Mouse (Mus musculus) ES-Bruce4 (cell line): ENCODE results near the gene Nlk. TPM values are rescaled to one million over a fixed set of nuclear protein-coding genes. Genes with fewer than 3 reads are reported as not detected.
A peak's percentile ranks its signal among the peaks of the same experiment; 100 is the strongest.
"Not testable (repeated sequence)": the region's sequence is repeated elsewhere in the genome, so short reads cannot be mapped to it uniquely, and the experiment has no call there.

Source experiments
- H3K27ac ChIP-seq: 2 replicates; pipeline ENCODE4 v1.5.1; 2012; ENCODE audit warnings: low read length, inconsistent platforms; ENCODE audit not compliant: insufficient read depth
- H3K27me3 ChIP-seq: 2 replicates; pipeline ENCODE4 v1.6.1; 2012; ENCODE audit warnings: mild to moderate bottlenecking, low read length, inconsistent platforms; ENCODE audit not compliant: control insufficient read depth, poor library complexity, insufficient read depth, severe bottlenecking
- H3K36me3 ChIP-seq: 2 replicates; pipeline ENCODE4 v1.6.1; 2012; ENCODE audit warnings: inconsistent platforms, mild to moderate bottlenecking, low read length, moderate library complexity; ENCODE audit not compliant: control insufficient read depth, poor library complexity, insufficient read depth, severe bottlenecking
- H3K4me1 ChIP-seq: one replicate; pipeline ENCODE4 v1.8.1; 2011; ENCODE audit warnings: low read length; ENCODE audit not compliant: control insufficient read depth, insufficient read depth
- H3K4me3 ChIP-seq: 2 replicates; pipeline ENCODE4 v1.5.1; 2011; ENCODE audit warnings: low read depth, mild to moderate bottlenecking, low read length
- H3K9ac ChIP-seq: 2 replicates; pipeline ENCODE4 v1.6.1; 2012; ENCODE audit warnings: low read depth, mild to moderate bottlenecking, inconsistent platforms; ENCODE audit not compliant: poor library complexity, severe bottlenecking
- H3K9me3 ChIP-seq: replicated peaks from 2 replicates; pipeline ENCODE4 v1.6.1; 2012; ENCODE audit warnings: mild to moderate bottlenecking, low read length, inconsistent platforms; ENCODE audit not compliant: control insufficient read depth, poor library complexity, insufficient read depth, severe bottlenecking
- CTCF ChIP-seq: IDR thresholded peaks from one replicate; pipeline ENCODE4 v1.8.1; 2011; ENCODE audit warnings: low read depth, low read length
- EP300 ChIP-seq: IDR thresholded peaks from 2 replicates; pipeline ENCODE4 v1.6.1; 2011; ENCODE audit warnings: low read depth, low read length; ENCODE audit not compliant: insufficient read depth
- POLR2A ChIP-seq: IDR thresholded peaks from one replicate; pipeline ENCODE4 v1.8.1; 2011; ENCODE audit warnings: low read length; ENCODE audit not compliant: insufficient read depth
- polyA plus RNA-seq: library from polyadenylated mRNA; stranded (reverse); fragments of >200 nt; gene quantifications from 2 replicates; pipeline ENCODE4 v1.2.4, GENCODE M21; 2011; ENCODE audit warnings: low read depth; ENCODE audit not compliant: missing spikeins, insufficient read depth, insufficient read length

Nlk gene
- polyA plus RNA-seq, 1 experiment = 39.7 TPM

DNA sequence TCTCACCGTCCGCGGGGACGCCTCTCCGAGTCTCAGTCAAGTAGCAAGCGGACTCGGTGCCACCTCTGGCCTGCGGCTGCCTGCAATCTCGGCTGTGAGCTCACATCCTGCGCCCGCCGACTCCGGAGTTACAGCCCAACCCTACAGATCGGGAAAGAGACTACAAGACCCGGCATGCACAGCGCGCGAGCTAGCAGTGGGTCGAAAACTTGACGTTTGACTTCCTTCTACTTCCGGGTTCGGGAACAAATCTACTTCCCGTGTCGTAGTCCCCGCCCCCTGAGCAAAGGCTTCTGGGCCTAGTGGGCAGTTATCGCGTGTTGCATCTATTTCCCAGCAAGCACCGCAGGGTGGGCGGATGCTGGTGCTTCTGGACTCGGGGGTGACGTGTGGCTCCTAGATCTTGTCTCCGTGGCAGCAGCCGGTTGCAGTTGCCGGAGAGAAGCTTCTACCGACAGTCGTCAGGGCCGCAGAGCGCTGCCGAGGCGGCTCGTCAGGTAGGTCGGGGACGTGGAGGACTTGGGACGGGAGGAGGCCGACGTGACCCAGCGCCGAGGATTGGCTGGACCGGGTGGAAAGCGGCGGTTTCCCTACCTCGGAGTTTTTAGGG lies 161.0 kb downstream of the Nlk start, which contains the start of the genes Tnfaip1 and Ift20:
Tnfaip1 (minus strand) TSS at position 253 of the 610 bp plus-strand sequence.
Ift20 (plus strand) TSS at position 282 of the 610 bp plus-strand sequence.
- Histone ChIP-seq H3K27ac (peak within 1 kb of the TSS; percentile 42), H3K9me3 (no peaks in the 10 kb centered on the region), H3K36me3 (peaks cover 16% of the 10 kb centered on the region; the same call in 1 of the 2 replicates), H3K27me3 (no peaks in the 10 kb centered on the region), H3K4me1 (peaks cover 3% of the 10 kb centered on the region), H3K4me3 (peak within 1 kb of the TSS; percentile 91), H3K9ac (peak within 1 kb of the TSS; percentile 74)
- TF ChIP-seq EP300 (no peak), CTCF (no peak), POLR2A (peak; percentile 59)

DNA sequence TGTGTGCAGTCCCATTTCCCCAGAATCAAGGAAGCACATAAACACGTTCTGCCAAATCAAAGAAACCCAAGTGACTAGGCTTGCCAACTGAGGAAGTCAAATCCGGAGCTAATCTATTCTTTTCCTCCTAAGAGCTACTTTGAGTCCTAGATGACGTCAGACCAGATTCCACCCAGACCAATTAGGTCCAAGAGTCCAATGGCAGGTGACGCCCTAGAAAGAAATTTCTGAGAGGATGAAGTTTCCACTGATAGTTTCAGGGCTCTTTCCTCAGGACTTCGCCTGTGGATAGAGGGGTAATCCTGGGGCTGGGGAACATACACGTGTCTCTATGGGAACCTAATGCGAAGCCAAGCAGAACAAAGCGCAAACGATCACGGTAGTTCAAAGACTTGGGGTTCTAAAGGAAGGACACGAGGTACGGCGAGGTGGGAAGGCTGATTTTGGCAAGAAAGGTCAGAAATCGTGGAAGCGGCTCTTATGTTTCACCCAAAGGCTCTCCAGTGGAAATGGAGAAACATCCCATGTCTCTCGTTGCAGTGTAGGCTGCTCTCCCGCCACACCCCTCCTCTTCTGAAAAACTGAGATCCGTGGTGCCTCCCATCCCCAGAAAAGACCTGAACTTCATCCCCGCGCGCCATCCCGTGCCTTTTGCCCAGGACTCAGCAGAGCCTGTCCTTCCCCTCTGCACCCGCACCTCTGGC lies 161.6 kb downstream of the Nlk start:
- Histone ChIP-seq H3K9me3 (no peaks in the 10 kb centered on the region), H3K27me3 (no peaks in the 10 kb centered on the region), H3K4me3 (peak overlapping the region; percentile 91), H3K4me1 (peaks cover 3% of the 10 kb centered on the region), H3K9ac (peak overlapping the region; percentile 58), H3K27ac (peak overlapping the region; percentile 42), H3K36me3 (peaks cover 11% of the 10 kb centered on the region; the same call in 1 of the 2 replicates)
- no peak for TF ChIP-seq POLR2A

DNA sequence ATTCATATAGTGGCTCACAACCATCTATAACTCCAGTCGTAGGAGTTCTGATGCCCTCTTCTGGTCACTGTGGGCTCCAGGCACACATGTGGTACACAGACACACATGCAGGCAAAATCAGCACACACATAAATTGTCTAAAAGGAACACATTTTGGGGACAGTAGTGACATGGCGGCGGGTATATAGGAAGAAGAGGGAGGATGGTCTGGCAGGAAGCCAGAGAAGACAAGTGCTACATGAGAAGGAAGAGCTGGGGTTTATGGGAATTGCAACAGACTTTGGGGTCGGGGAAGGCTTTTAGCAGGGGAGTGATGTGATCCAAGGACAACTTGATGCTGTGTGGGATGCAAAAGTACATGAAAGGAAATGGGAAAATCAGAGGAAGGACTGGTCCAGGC lies 162.7 kb downstream of the Nlk start:
- Histone ChIP-seq H3K27ac (no peak overlapping the region), H3K4me3 (no peak overlapping the region), H3K27me3 (no peaks in the 10 kb centered on the region), H3K9me3 (no peaks in the 10 kb centered on the region), H3K4me1 (peaks cover 3% of the 10 kb centered on the region), H3K9ac (peak overlapping the region; percentile 58), H3K36me3 (0 out of 2 replicates have a peak, but pooled peaks cover 6% of the 10 kb centered on the region)
- TF ChIP-seq POLR2A = no peak
- TF ChIP-seq EP300 = no peak
- no peak for TF ChIP-seq CTCF

DNA sequence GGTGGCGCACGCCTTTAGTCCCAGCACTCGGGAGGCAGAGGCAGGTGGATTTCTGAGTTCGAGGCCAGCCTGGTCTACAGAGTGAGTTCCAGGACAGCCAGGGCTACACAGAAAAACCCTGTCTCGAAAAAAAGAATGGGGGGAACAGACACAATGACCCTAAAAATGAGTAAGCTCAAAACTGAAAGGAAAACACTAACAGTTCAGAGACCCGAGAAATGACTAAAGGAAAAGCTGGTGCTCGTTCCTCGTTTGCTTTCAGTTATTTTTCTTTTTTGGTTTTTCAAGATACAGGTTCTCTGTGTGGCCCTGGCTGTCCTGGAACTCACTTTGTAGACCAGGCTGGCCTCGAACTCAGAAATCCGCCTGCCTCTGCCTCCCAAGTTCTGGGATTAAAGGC lies 165.7 kb downstream of the Nlk start:
- H3K36me3 ChIP-seq = peaks cover 24% of the 10 kb centered on the region
- H3K4me3 ChIP-seq, H3K27ac ChIP-seq, H3K9me3 ChIP-seq, H3K27me3 ChIP-seq, H3K4me1 ChIP-seq, H3K9ac ChIP-seq: not testable (repeated sequence)

DNA sequence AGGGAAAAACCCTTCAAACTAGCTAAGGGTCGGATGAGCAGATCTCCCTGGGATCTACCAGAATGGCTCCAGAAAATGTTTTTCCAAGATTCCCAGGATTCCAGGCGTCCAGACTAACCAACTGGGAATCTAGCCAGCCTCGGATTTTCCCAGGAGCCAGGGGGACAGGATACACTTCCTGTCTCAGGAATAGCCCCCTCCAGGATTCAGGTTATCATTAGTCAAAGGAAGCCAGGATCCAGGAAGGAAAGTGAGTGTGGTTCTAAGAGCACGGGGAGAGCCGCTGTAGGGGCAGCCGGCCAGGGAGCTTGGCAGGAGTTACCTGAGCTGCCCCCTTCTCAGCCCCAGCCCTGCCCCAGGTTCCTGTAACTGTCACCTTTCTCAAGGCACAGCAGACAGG lies 166.1 kb downstream of the Nlk start:
- peaks cover 25% of the 10 kb centered on the region for H3K36me3 ChIP-seq

DNA sequence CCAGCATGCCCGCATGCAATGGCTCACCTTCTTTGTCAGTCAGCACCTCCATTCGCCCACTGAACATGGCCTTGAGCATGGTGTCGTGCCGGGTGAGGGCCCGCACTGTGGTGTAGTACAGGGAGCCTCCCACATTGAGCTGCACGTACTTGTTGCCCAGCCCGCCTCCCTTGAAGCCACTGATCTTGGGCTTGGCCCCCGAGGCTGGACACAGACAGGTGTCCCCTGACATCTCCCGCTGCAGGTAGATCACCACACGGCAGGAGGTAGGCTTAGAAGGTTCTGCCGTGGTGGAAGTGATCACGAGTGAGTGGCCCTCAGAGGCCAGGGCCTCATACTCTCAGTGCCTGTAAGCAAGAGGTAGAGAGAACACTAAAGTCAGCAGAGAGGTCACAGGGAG lies 167.2 kb downstream of the Nlk start:
- Histone ChIP-seq H3K27ac (no peak overlapping the region), H3K9ac (no peak overlapping the region), H3K4me1 (no peaks in the 10 kb centered on the region), H3K36me3 (peaks cover 32% of the 10 kb centered on the region), H3K9me3 (no peaks in the 10 kb centered on the region), H3K4me3 (no peak overlapping the region), H3K27me3 (no peaks in the 10 kb centered on the region)
- TF ChIP-seq POLR2A = no peak
- TF ChIP-seq CTCF = no peak
- no peak for TF ChIP-seq EP300

More for the DNA sequence above, 166.1 kb downstream of the Nlk start:
- H3K4me3 ChIP-seq = no peak overlapping the region
- no peaks in the 10 kb centered on the region for H3K27me3 ChIP-seq
- no peak for TF ChIP-seq POLR2A
- TF ChIP-seq EP300 = no peak
- no peak for TF ChIP-seq CTCF
- no peaks in the 10 kb centered on the region for H3K4me1 ChIP-seq
- no peak overlapping the region for H3K27ac ChIP-seq
- H3K9ac ChIP-seq = no peak overlapping the region
- H3K9me3 ChIP-seq = no peaks in the 10 kb centered on the region
